Mouse (Mus musculus): ENCODE data around the gene Lzic. TPM values are rescaled to one million over a fixed set of nuclear protein-coding genes. Genes with fewer than 3 reads are reported as not detected.

The Lzic gene
- 39.5 TPM for polyA plus RNA-seq (2017; shearing (Covaris generic))

DNA sequence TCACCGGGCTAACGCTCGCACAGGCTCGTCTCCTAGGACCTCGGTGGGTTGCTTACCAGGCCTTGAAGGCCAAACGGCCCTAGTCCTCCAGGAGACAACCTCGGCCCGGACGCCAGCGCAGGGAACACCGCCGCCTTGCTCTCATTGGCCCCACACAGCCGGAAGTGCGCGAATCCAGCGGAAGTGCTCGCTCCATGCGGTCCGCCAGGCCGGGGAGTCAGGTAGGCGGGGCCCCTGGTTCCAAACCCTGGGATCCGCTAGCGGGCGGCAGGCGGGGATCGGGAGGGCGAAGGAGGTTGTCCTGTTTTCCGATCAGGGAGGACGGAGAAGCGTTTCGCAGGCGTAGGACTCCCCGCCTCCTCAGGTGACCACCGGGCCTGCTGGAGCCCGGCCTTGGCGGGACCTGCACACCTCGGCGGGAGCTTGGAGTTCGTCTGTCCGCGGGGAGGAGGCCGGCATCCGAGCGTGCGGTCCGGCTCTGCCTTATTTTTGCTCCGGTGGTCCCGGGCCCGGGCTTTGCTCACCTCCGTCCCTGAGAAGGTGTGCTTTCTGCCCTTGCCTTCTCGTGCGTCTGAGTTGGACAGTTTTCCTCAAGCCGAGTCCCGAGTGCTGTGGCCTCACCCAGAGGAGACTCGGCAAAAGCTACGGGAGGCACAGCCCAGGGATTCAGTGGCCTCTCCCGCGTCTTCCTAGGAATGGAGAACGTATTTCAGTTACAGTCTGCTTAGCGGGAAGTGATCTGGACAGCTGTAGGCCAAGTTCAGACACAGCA is at the start of gene Lzic, which contains the start of gene Nmnat1:
TSS of gene Lzic (plus strand) at position 177 of the 772 bp plus-strand sequence.
TSS of gene Nmnat1 (minus strand) at position 150 of the 772 bp plus-strand sequence.

GRCm38 (mm10) chr4:149454879-149455278 is 30.1 kb upstream of the Lzic start, which contains the start of gene Rbp7:
Gene Rbp7 (minus strand): TSS chr4:149454978.

GRCm38 (mm10) chr4:149477078-149477477 is 8.0 kb upstream of the Lzic start, which contains the start of gene Tmem274:
Gene Tmem274 (plus strand): TSS chr4:149477378.

GRCm38 (mm10) chr4:149517868-149518340 is 32.9 kb downstream of the Lzic start, which contains the start of gene Ctnnbip1:
Gene Ctnnbip1 (plus strand): TSS chr4:149518236.

Other genes starting within 250 kb of the Lzic start
- gene Kif1b, start 177.5 kb upstream of the Lzic start, polyA plus RNA-seq (2017; shearing (Covaris generic)): 10.1 TPM
- gene Ube4b, start 58.5 kb upstream of the Lzic start, polyA plus RNA-seq (2017; shearing (Covaris generic)): 41.7 TPM
- gene Rbp7, start 30.3 kb upstream of the Lzic start, polyA plus RNA-seq (2017; shearing (Covaris generic)): not detected
- gene Tmem274, start 7.9 kb upstream of the Lzic start, polyA plus RNA-seq (2017; shearing (Covaris generic)): 1.1 TPM
- 10.6 TPM for gene Nmnat1, start within 50 bp of the Lzic start, polyA plus RNA-seq (2017; shearing (Covaris generic))
- gene Ctnnbip1, start 33.0 kb downstream of the Lzic start, polyA plus RNA-seq (2017; shearing (Covaris generic)): 0.95 TPM
- gene Clstn1, start 101.2 kb downstream of the Lzic start, polyA plus RNA-seq (2017; shearing (Covaris generic)): 3.7 TPM
- 347 TPM for gene Pik3cd, start 217.3 kb downstream of the Lzic start, polyA plus RNA-seq (2017; shearing (Covaris generic))